Comparison of ENCODE assay signal across 9 mouse cellular contexts in genomic region chr6:25689520-25690283, GRCm38 (mm10). TPM values are rescaled to one million over a fixed set of nuclear protein-coding genes. Genes with fewer than 3 reads are reported as not detected.
A peak's percentile ranks its signal among the peaks of the same experiment; 100 is the strongest.
DNase-seq lines count a peak whose midpoint lies in the region; ATAC-seq and TF ChIP-seq lines count a peak whose summit lies in the region.
"Had no signal": no experiment of that assay in that cellular context is flagged by ENCODE, and none has a peak within 500 bp of the region (broad histone marks: within the 10 kb centered on the region; RNA-seq: fewer than 3 reads in every experiment).

No protein-coding gene starts in this region.

- peak overlapping the region; percentile 53 for H3K4me3 ChIP-seq in kidney, adult 2 months (ENCODE audit: insufficient read depth, low read depth, low read length)
- peak overlapping the region; percentile 45 for H3K4me3 ChIP-seq in limb, embryonic 11.5 days (ENCODE audit: low read depth, low read length)
- H3K4me3 ChIP-seq in neural tube, embryonic 12.5 days, result peak overlapping the region; percentile 56

- no peaks in the 10 kb centered on the region for H3K27me3 ChIP-seq in kidney, adult 2 months (replicated peaks; ENCODE audit: control insufficient read depth, insufficient read depth, low read length)
- peaks cover 14% of the 10 kb centered on the region for H3K27me3 ChIP-seq in limb, embryonic 11.5 days (ENCODE audit: control insufficient read depth, insufficient read depth, low read length)
- peaks cover 18% of the 10 kb centered on the region for H3K27me3 ChIP-seq in neural tube, embryonic 12.5 days (replicated peaks)

- H3K9me3 ChIP-seq in limb, embryonic 11.5 days (ENCODE audit: control insufficient read depth, low read length), result no peaks in the 10 kb centered on the region
- H3K9me3 ChIP-seq in neural tube, embryonic 12.5 days, result no peaks in the 10 kb centered on the region
- H3K9me3 ChIP-seq: G1E had no signal

- ATAC-seq in limb, embryonic 11.5 days (ENCODE audit: insufficient number of reproducible peaks, low FRiP score, low TSS enrichment, low read depth), result peak; percentile 88
- peak; percentile 88 for ATAC-seq in neural tube, embryonic 12.5 days (ENCODE audit: low FRiP score, low read depth)

- H3K4me2 ChIP-seq in limb, embryonic 11.5 days (ENCODE audit: low read depth, severe bottlenecking), result peak overlapping the region; percentile 88
- peak overlapping the region; percentile 95 for H3K4me2 ChIP-seq in neural tube, embryonic 12.5 days (replicated peaks)

- no peak for TF ChIP-seq CTCF in kidney, adult 2 months (conservative IDR thresholded peaks at IDR 0.05; ENCODE audit: insufficient read depth, insufficient read length, low read depth, low read length)

- no peak overlapping the region for H3K27ac ChIP-seq in kidney, adult 2 months (ENCODE audit: insufficient read depth, low read depth, low read length)
- H3K27ac ChIP-seq in limb, embryonic 11.5 days (replicated peaks; ENCODE audit: low read depth, low read length), result no peak overlapping the region
- H3K27ac ChIP-seq in neural tube, embryonic 12.5 days, result no peak overlapping the region

- H3K9ac ChIP-seq in limb, embryonic 11.5 days (ENCODE audit: low read length), result peak overlapping the region; percentile 45; the same call in 1 of the 2 replicates
- H3K9ac ChIP-seq in neural tube, embryonic 12.5 days, result peak overlapping the region; percentile 64

- no peak for TF ChIP-seq POLR2A in kidney, adult 2 months (IDR thresholded peaks at IDR 0.05; ENCODE audit: low read depth, low read length)

- H3K36me3 ChIP-seq in kidney, adult 2 months (ENCODE audit: control insufficient read depth, insufficient read depth, low read length), result no peaks in the 10 kb centered on the region
- no peaks in the 10 kb centered on the region for H3K36me3 ChIP-seq in limb, embryonic 11.5 days (ENCODE audit: control insufficient read depth, insufficient read depth, low read length)
- no peaks in the 10 kb centered on the region for H3K36me3 ChIP-seq in neural tube, embryonic 12.5 days
- H3K36me3 ChIP-seq: G1E had no signal

- no peaks in the 10 kb centered on the region for H3K4me1 ChIP-seq in kidney, adult 2 months (ENCODE audit: control insufficient read depth, insufficient read depth, low read length)
- H3K4me1 ChIP-seq in limb, embryonic 11.5 days (ENCODE audit: control insufficient read depth, insufficient read depth, low read length), result no peaks in the 10 kb centered on the region
- H3K4me1 ChIP-seq in neural tube, embryonic 12.5 days, result peaks cover 11% of the 10 kb centered on the region

- DNase-seq in kidney, adult 18-20 months, result peak; percentile 8
- no peak for DNase-seq in kidney, adult 11 months
- peak; percentile 37 for DNase-seq in cerebellum, adult 9-11 months
- DNase-seq in frontal cortex, postnatal 10 days (ENCODE audit: low spot score in 2 of 2), result peak; percentile 21 to 38
- DNase-seq in kidney, adult 2 months, result peak; percentile 9
- peak; percentile 69 for DNase-seq in limb, embryonic 11.5 days (ENCODE audit: low spot score)
- DNase-seq in B cell, adult 2 months, result no peak

- WGBS in kidney, adult 2 months, result under 1% methylated on average over 43 of the region's 43 CpGs
- 0% methylated on average over 43 of the region's 43 CpGs for WGBS in limb, embryonic 11.5 days
- WGBS in neural tube, embryonic 12.5 days, result under 1% methylated on average over 43 of the region's 43 CpGs

RNA-seq across cellular contexts. Expression of gene Gpr37, which starts 0.8 kb away (rescaled TPM):
- polyA plus RNA-seq in kidney, adult 2 months (2012; rRNA removed), result 0.25 and 0.27 TPM in 2 replicates
- polyA plus RNA-seq in limb, embryonic 11.5 days (2014; fragmentation: Nextera tagmentation; extraction: Ambion mirVana), result 0.10 and 0.29 TPM in 2 replicates
- 6.0 and 6.4 TPM in 2 replicates for polyA plus RNA-seq in neural tube, embryonic 12.5 days (2016; fragmentation: Nextera tagmentation; extraction: Ambion mirVana)
- polyA plus RNA-seq: G1E had no signal

Comparison
In these comparisons a context has a peak if more than half of its experiments do, and no peak if none do; other contexts are left out.
1. DNase-seq: peak in kidney, adult 18-20 months (single experiment), cerebellum, adult 9-11 months (single experiment), frontal cortex, postnatal 10 days (2 of 2), kidney, adult 2 months (single experiment) and limb, embryonic 11.5 days (single experiment); none in kidney, adult 11 months (single experiment) and B cell, adult 2 months (0 of 2).
2. Peak in every context shown above with its lines, with median percentiles within 50 percentile points of each other: H3K4me3 ChIP-seq.